Mouse (Mus musculus) hindbrain, embryonic 15.5 days (tissue): Measurements from ENCODE around the gene Bcl6b. TPM values are rescaled to one million over a fixed set of nuclear protein-coding genes. Genes with fewer than 3 reads are reported as not detected.

Experiments used
- ATAC-seq: fragments of 200-750 bp; cut with Nextera tagmentation; 2 replicates; pipeline ENCODE4 v1.8.0; 2017; ENCODE audit warnings: low read depth, moderate number of reproducible peaks, moderate TSS enrichment; ENCODE audit not compliant: low FRiP score
- H3K27ac ChIP-seq: fragments of 300-500 bp; sonication (generic); replicated peaks from 2 replicates; pipeline ENCODE4 v1.5.1; 2015; ENCODE audit warnings: mild to moderate bottlenecking, inconsistent platforms
- H3K27me3 ChIP-seq: fragments of 300-500 bp; sonication (generic); 2 replicates; pipeline ENCODE4 v1.6.1; 2015; ENCODE audit warnings: control low read depth, inconsistent platforms
- H3K36me3 ChIP-seq: fragments of 300-500 bp; sonication (generic); 2 replicates; pipeline ENCODE4 v1.6.1; 2015; ENCODE audit warnings: control low read depth, inconsistent platforms
- H3K4me1 ChIP-seq: fragments of 300-500 bp; sonication (generic); replicated peaks from 2 replicates; pipeline ENCODE4 v1.6.1; 2015; ENCODE audit warnings: control low read depth, inconsistent platforms
- H3K4me2 ChIP-seq: fragments of 300-500 bp; sonication (generic); 2 replicates; pipeline ENCODE4 v1.6.1; 2015; ENCODE audit warnings: moderate library complexity, mild to moderate bottlenecking, inconsistent platforms
- H3K4me3 ChIP-seq: fragments of 300-500 bp; sonication (generic); 2 replicates; pipeline ENCODE4 v1.5.1; 2015; ENCODE audit warnings: mild to moderate bottlenecking, inconsistent platforms
- H3K9ac ChIP-seq: fragments of 300-500 bp; sonication (generic); 2 replicates; pipeline ENCODE4 v1.6.1; 2015; ENCODE audit warnings: inconsistent platforms
- H3K9me3 ChIP-seq: fragments of 300-500 bp; sonication (generic); 2 replicates; pipeline ENCODE4 v1.6.1; 2016; ENCODE audit warnings: control low read depth, inconsistent platforms
- WGBS: fragments of 180-500 bp; shearing (Covaris S2); methylation state at CpG from one replicate; pipeline ENCODE4 v1.1.7; 2015; 5-methylcytosine and 5-hydroxymethylcytosine counted together
- polyA plus RNA-seq: library from polyadenylated mRNA; unstranded; fragments of >200 nt; fragmentation: Nextera tagmentation; extraction: Ambion mirVana; gene quantifications from 2 replicates; pipeline ENCODE4 v1.2.1, GENCODE M21; 2015

The Bcl6b gene
- polyA plus RNA-seq, 1 experiment from 2014 or later, result 5.5 TPM

DNA sequence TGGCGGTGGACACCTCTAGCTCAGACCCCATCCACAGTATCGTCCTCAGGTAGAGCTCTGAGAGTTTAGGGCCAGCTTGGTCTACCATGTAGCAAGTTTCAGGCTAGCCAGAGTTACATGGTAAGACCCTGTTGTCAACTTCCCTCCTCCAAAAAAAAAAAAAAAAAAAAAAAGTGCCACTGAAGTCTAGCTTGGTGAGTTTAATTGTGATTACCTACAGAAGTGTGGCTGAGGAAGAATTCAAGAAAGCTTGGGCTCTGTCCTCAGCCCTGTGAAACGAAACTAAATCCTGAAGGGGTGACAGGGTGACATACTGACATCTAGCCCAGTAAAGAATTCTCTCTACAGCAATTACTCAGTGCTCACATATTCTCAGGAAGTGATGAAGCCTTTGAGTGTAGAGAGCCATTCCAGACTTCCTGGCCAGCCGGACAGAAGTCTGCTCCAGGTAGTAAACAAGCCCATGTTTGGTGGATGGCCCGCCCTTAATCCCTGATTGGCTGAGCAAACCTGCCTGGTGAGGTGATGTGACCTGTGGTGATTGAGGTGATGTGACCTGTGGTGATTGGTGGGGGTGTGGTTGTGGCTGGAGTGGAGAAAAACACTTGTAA, 20.7 kb downstream of the Bcl6b start:
- no peak overlapping the region for H3K9ac ChIP-seq
- ATAC-seq, result no peak

GRCm38 (mm10) chr11:70207283-70207682, 22.3 kb downstream of the Bcl6b start:
- Histone ChIP-seq H3K4me1 (no peaks in the 10 kb centered on the region), H3K4me3 (no peak overlapping the region), H3K27me3 (peaks cover 4% of the 10 kb centered on the region; the same call in 1 of the 2 replicates), H3K9me3 (no peaks in the 10 kb centered on the region), H3K9ac (no peak overlapping the region), H3K36me3 (no peaks in the 10 kb centered on the region), H3K27ac (no peak overlapping the region), H3K4me2 (no peak overlapping the region)
- ATAC-seq, result no peak
- WGBS, result 90% methylated on average over 7 of the region's 7 CpGs

More for the DNA sequence above, 20.7 kb downstream of the Bcl6b start:
- no peak overlapping the region for H3K27ac ChIP-seq
- H3K36me3 ChIP-seq, result no peaks in the 10 kb centered on the region
- 83% methylated on average over 5 of the region's 5 CpGs for WGBS
- peaks cover 8% of the 10 kb centered on the region; the same call in 1 of the 2 replicates for H3K27me3 ChIP-seq
- H3K9me3 ChIP-seq, result no peaks in the 10 kb centered on the region
- no peak overlapping the region for H3K4me2 ChIP-seq
- H3K4me3 ChIP-seq, result no peak overlapping the region
- H3K4me1 ChIP-seq, result peaks cover 8% of the 10 kb centered on the region

DNA sequence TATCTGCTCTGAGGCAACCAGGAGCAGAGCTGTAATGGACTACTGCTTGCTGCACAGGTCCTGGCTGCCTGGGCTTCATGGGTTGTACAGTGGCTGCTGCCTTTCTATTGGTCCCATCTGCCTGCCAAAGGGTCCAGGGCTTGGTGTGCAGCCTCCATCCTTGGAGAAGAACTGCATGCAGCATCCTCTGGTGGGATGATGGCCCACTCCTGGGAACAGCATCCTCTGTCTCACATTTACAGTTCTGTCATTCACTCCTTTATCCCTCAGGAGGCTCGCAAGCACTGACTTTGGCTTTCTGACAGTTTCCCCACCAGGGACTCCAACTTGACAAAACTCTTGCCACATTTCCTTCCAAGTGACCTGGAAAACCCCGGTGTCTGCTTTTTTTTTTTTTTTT, 22.8 kb downstream of the Bcl6b start:
- H3K9ac ChIP-seq, result no peak overlapping the region
- no peaks in the 10 kb centered on the region for H3K27me3 ChIP-seq
- H3K4me3 ChIP-seq, result no peak overlapping the region
- H3K4me2 ChIP-seq, result no peak overlapping the region
- no peaks in the 10 kb centered on the region for H3K4me1 ChIP-seq
- no peak overlapping the region for H3K27ac ChIP-seq
- WGBS, result 85% methylated on average over 2 of the region's 2 CpGs
- H3K9me3 ChIP-seq, result no peaks in the 10 kb centered on the region
- ATAC-seq, result no peak
- H3K36me3 ChIP-seq, result no peaks in the 10 kb centered on the region

DNA sequence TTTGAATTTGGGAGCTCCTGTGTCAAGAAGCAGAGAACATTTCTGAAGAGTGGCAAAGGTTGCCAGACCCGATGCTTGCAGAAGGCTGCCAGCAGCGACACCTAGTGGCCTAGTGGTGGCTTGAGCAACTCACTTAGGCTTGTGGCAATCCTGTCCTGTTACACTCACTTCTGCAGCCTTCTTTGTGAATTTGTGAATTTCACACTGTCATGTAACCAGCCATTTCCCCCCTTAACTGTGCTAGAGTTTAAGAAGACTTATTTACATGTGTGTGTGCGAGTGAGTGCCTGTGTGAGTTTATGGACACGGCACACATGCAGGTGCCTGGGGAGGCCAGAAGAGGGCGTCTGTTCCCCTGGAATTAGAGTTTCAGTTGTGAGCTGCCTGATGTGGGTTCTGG, 27.9 kb downstream of the Bcl6b start:
- no peaks in the 10 kb centered on the region for H3K9me3 ChIP-seq
- H3K4me3 ChIP-seq, result no peak overlapping the region
- H3K4me1 ChIP-seq, result no peaks in the 10 kb centered on the region
- H3K9ac ChIP-seq, result no peak overlapping the region
- no peak overlapping the region for H3K4me2 ChIP-seq
- ATAC-seq, result no peak
- H3K27ac ChIP-seq, result no peak overlapping the region
- no peaks in the 10 kb centered on the region for H3K27me3 ChIP-seq
- WGBS, result 43% methylated on average over 5 of the region's 5 CpGs
- H3K36me3 ChIP-seq, result no peaks in the 10 kb centered on the region

DNA sequence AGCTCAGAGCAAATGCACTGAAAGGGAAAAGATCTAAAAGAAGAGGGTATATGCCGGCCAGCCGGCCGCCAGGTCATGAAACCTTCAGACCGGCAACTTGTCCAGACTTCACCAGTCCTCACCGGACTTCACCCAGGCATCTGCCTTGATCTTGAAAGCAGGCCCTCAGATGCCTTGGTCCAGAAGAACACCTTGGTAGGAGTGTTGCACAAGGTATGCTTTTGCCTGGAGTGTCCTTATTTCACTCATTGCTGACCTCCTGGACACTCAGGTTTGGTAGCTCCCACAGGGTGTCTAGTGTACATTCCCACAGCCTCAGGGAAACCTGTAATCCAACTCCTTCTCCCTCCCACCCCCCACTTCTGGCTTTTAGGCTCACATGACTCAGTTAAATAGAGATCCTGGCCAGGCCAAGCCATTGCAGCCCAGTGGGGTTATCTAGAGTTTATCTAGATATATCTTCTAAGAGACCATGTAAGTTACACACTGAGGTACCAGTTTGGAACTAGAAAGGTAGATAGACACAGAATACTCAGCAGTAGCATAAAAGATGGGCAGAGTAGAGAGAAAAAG, 29.5 kb downstream of the Bcl6b start:
- Histone ChIP-seq H3K9ac (no peak overlapping the region), H3K27me3 (no peaks in the 10 kb centered on the region), H3K27ac (no peak overlapping the region), H3K4me3 (no peak overlapping the region), H3K4me1 (no peaks in the 10 kb centered on the region), H3K9me3 (no peaks in the 10 kb centered on the region), H3K4me2 (no peak overlapping the region), H3K36me3 (no peaks in the 10 kb centered on the region)
- 92% methylated on average over 5 of the region's 5 CpGs for WGBS
- no peak for ATAC-seq

- no peaks in the 10 kb centered on the region for H3K9me3 ChIP-seq
- no peaks in the 10 kb centered on the region for H3K4me1 ChIP-seq
- no peak overlapping the region for H3K4me3 ChIP-seq
- no peaks in the 10 kb centered on the region for H3K36me3 ChIP-seq
- H3K4me2 ChIP-seq, result no peak overlapping the region
- no peaks in the 10 kb centered on the region for H3K27me3 ChIP-seq
- WGBS, result 83% methylated on average over 8 of the region's 8 CpGs
- H3K27ac ChIP-seq, result no peak overlapping the region
- H3K9ac ChIP-seq, result no peak overlapping the region
- no peak for ATAC-seq
Observed at GRCm38 (mm10) chr11:70199107-70199506, 30.5 kb downstream of the Bcl6b start.

GRCm38 (mm10) chr11:70198332-70198731, 31.3 kb downstream of the Bcl6b start:
- H3K36me3 ChIP-seq, result no peaks in the 10 kb centered on the region
- ATAC-seq, result no peak
- WGBS, result 86% methylated on average over 3 of the region's 3 CpGs
- H3K27me3 ChIP-seq, result no peaks in the 10 kb centered on the region
- no peak overlapping the region for H3K4me3 ChIP-seq
- H3K4me1 ChIP-seq, result no peaks in the 10 kb centered on the region
- no peaks in the 10 kb centered on the region for H3K9me3 ChIP-seq
- no peak overlapping the region for H3K9ac ChIP-seq
- no peak overlapping the region for H3K4me2 ChIP-seq
- no peak overlapping the region for H3K27ac ChIP-seq

- H3K36me3 ChIP-seq, result no peaks in the 10 kb centered on the region
- ATAC-seq, result no peak
- WGBS, result 60% methylated on average over 11 of the region's 11 CpGs
- H3K27ac ChIP-seq, result no peak overlapping the region
- H3K4me3 ChIP-seq, result no peak overlapping the region
- no peak overlapping the region for H3K9ac ChIP-seq
- H3K4me1 ChIP-seq, result no peaks in the 10 kb centered on the region
- no peaks in the 10 kb centered on the region for H3K9me3 ChIP-seq
- no peak overlapping the region for H3K4me2 ChIP-seq
- no peaks in the 10 kb centered on the region for H3K27me3 ChIP-seq
Observed at GRCm38 (mm10) chr11:70193354-70194285, 36.0 kb downstream of the Bcl6b start.

DNA sequence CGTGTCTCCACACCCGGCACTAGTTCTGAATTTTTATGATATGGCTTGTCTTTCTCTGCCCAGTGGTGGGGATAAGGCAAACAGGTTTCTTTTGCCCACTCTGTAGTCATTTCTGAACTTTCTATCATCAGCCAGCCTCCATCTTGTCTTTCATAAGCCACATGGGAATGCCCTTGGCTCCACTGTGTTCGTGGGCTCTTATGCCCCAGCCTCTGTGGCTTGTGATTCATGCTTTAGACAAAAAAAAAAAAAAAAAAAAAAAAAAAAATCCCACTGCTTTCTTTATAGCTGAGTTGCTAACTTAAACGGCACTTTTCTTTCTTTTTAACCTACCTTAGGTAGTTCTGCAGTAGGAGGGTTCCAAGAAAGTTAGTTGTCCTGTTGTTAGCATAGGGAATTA, 37.4 kb downstream of the Bcl6b start:
- H3K27ac ChIP-seq, result no peak overlapping the region
- no peaks in the 10 kb centered on the region for H3K36me3 ChIP-seq
- no peak overlapping the region for H3K9ac ChIP-seq
- WGBS, result 85% methylated on average over 4 of the region's 4 CpGs
- no peak overlapping the region for H3K4me2 ChIP-seq
- no peak overlapping the region for H3K4me3 ChIP-seq
- H3K9me3 ChIP-seq, result no peaks in the 10 kb centered on the region
- no peak for ATAC-seq
- H3K4me1 ChIP-seq, result no peaks in the 10 kb centered on the region
- H3K27me3 ChIP-seq, result no peaks in the 10 kb centered on the region

- ATAC-seq, result no peak
- no peaks in the 10 kb centered on the region for H3K9me3 ChIP-seq
- no peaks in the 10 kb centered on the region for H3K36me3 ChIP-seq
- no peak overlapping the region for H3K27ac ChIP-seq
- H3K27me3 ChIP-seq, result no peaks in the 10 kb centered on the region
- H3K4me1 ChIP-seq, result no peaks in the 10 kb centered on the region
- H3K9ac ChIP-seq, result no peak overlapping the region
- no peak overlapping the region for H3K4me2 ChIP-seq
- H3K4me3 ChIP-seq, result no peak overlapping the region
- 87% methylated on average over 6 of the region's 6 CpGs for WGBS
Observed at GRCm38 (mm10) chr11:70191188-70191587, 38.4 kb downstream of the Bcl6b start.

DNA sequence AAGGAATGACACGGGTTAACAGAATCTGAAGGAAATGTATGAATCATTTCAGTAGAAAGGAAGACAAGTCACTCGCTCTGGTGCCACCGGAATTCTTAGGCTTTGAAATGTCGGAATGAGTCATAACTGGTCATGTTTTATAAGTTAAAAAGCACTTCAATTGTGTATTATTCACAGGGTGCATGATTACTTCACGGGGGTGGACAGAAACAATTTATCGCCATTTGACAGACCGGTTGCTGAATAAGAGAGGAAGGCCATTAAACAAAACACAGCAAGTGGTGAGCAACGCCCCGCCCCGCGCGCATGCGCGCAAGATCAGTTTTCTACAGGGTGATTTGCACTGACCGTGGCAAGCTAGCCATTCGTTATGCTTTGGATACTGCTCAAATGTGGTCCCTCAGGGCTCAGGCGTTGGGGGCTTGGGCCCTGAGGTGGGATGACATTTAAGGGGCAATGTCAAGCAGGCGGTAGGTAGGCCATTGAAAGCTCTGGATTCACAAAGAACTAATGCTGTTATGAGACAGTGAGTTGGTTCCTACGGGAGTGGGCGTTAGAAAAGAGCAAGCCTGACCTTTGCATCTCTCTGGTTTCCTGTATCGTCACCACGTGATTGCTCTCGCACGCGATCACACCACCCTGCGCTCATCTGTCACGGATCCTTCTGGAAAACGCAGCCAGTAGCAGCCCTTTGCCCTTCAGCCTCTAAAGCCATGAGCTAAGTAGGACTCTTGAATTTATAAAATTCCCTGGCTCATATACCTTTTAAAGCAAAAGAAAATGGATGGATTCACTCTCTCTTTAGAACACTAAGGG, 40.1 kb downstream of the Bcl6b start:
- no peaks in the 10 kb centered on the region for H3K36me3 ChIP-seq
- no peaks in the 10 kb centered on the region for H3K27me3 ChIP-seq
- no peak overlapping the region for H3K4me3 ChIP-seq
- no peaks in the 10 kb centered on the region for H3K9me3 ChIP-seq
- 74% methylated on average over 28 of the region's 28 CpGs for WGBS
- no peak overlapping the region for H3K9ac ChIP-seq
- no peak overlapping the region for H3K4me2 ChIP-seq
- ATAC-seq, result no peak
- H3K27ac ChIP-seq, result no peak overlapping the region; the same call in 1 of the 2 replicates
- H3K4me1 ChIP-seq, result no peaks in the 10 kb centered on the region
